Mouse (Mus musculus) limb, embryonic 14.5 days (tissue): ENCODE measurements around the gene 1700042G07Rik. TPM values are rescaled to one million over a fixed set of nuclear protein-coding genes. Genes with fewer than 3 reads are reported as not detected.
A peak's percentile ranks its signal among the peaks of the same experiment; 100 is the strongest.

Experiments
- ATAC-seq: fragments of 200-750 bp; cut with Nextera tagmentation; 2 replicates; pipeline ENCODE4 v1.8.0; 2017; ENCODE audit warnings: low read depth, moderate number of reproducible peaks, moderate TSS enrichment; ENCODE audit not compliant: low FRiP score
- DNase-seq: peaks from one replicate; pipeline ENCODE4 v3.0.0-alpha.2; 2015; ENCODE audit warnings: low spot score
- H3K27ac ChIP-seq: fragments of 300-500 bp; sonication (generic); replicated peaks from 2 replicates; pipeline ENCODE4 v1.5.1; 2014; ENCODE audit warnings: low read depth, mild to moderate bottlenecking, low read length, moderate library complexity, mixed read lengths
- H3K27me3 ChIP-seq: fragments of 300-500 bp; sonication (generic); 2 replicates; pipeline ENCODE4 v1.6.1; 2014; ENCODE audit warnings: low read length, mixed read lengths; ENCODE audit not compliant: control insufficient read depth, insufficient read depth
- H3K36me3 ChIP-seq: fragments of 300-500 bp; sonication (generic); 2 replicates; pipeline ENCODE4 v1.6.1; 2014; ENCODE audit warnings: mild to moderate bottlenecking, low read length, moderate library complexity, mixed read lengths; ENCODE audit not compliant: control insufficient read depth, insufficient read depth
- H3K4me1 ChIP-seq: fragments of 300-500 bp; sonication (generic); 2 replicates; pipeline ENCODE4 v1.6.1; 2014; ENCODE audit warnings: antibody characterized with exemption, low read length, mixed read lengths; ENCODE audit not compliant: control insufficient read depth, insufficient read depth
- H3K4me2 ChIP-seq: fragments of 300-500 bp; sonication (generic); replicated peaks from 2 replicates; pipeline ENCODE4 v1.6.1; 2014; ENCODE audit warnings: low read depth, mild to moderate bottlenecking, low read length, moderate library complexity; ENCODE audit not compliant: severe bottlenecking
- H3K4me3 ChIP-seq: fragments of 300-500 bp; sonication (generic); replicated peaks from 2 replicates; pipeline ENCODE4 v1.5.1; 2014; ENCODE audit warnings: low read length
- H3K9ac ChIP-seq: fragments of 300-500 bp; sonication (generic); 2 replicates; pipeline ENCODE4 v1.6.1; 2014; ENCODE audit warnings: mild to moderate bottlenecking, low read depth, low read length, moderate library complexity; ENCODE audit not compliant: severe bottlenecking
- H3K9me3 ChIP-seq: fragments of 300-500 bp; sonication (generic); 2 replicates; pipeline ENCODE4 v1.6.1; 2016; ENCODE audit warnings: low read length; ENCODE audit not compliant: control insufficient read depth
- POLR2A ChIP-seq: fragments of 200-500 bp; IDR thresholded peaks from 2 replicates; pipeline ENCODE4 v1.8.0; 2012; ENCODE audit warnings: inconsistent platforms, mild to moderate bottlenecking, moderate library complexity, borderline replicate concordance; ENCODE audit not compliant: insufficient read depth, insufficient read length; ENCODE audit errors: extremely low read depth
- WGBS: fragments of 180-500 bp; shearing (Covaris S2); extraction: QIAGEN DNeasy Blood & Tissue Kit; methylation state at CpG from one replicate; pipeline ENCODE4 v1.1.7; 2014; 5-methylcytosine and 5-hydroxymethylcytosine counted together
- polyA plus RNA-seq, 2 experiments: library from polyadenylated mRNA; depleted of rRNA in 1 of 2; stranded (reverse) in 1 of 2; unstranded in 1 of 2; fragments of >200 nt; fragmentation: Nextera tagmentation in 1 of 2; extraction: Ambion mirVana in 1 of 2; gene quantifications; 2 replicates each; pipeline versions ENCODE4 v1.2.1 to v1.2.3; 2012 to 2014

1700042G07Rik gene
- not detected in 2 replicates for polyA plus RNA-seq (2012; rRNA removed)
- not detected in 2 replicates for polyA plus RNA-seq (2014; fragmentation: Nextera tagmentation; extraction: Ambion mirVana)

DNA sequence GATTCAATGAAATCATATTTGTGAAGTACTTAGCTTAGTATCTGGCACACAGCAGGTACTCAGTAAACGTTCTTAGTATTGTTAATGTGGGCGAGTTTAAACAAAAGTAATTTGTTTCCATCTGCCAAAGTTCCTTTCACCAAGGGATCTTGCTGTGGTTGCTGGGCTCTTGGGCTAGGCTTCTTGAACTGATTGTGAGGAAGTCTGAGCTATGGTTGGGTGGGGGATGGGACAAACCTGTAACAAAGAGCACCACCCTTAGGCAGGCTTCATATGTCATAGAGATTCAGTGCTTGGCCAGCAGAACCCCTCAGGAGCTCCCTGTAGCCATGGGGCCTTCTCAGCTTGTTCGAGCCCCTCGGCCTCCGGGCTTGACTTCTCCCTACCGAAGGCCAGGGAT, at the start of gene 1700042G07Rik, which contains the start of gene Gm49337:
1700042G07Rik (plus strand) TSS at position 301 of the 400 bp plus-strand sequence.
Gm49337 (plus strand) TSS at position 313 of the 400 bp plus-strand sequence.
- 81% methylated on average over 6 of the region's 6 CpGs for WGBS
- H3K4me3 ChIP-seq = no peak within 1 kb of the TSS
- no peaks in the 10 kb centered on the region for H3K9me3 ChIP-seq
- no peaks in the 10 kb centered on the region for H3K36me3 ChIP-seq
- DNase-seq = no peak
- no peak within 1 kb of the TSS for H3K9ac ChIP-seq
- no peak for TF ChIP-seq POLR2A
- H3K27me3 ChIP-seq = no peaks in the 10 kb centered on the region
- ATAC-seq = no peak
- H3K4me2 ChIP-seq = no peak within 1 kb of the TSS
- no peak within 1 kb of the TSS for H3K27ac ChIP-seq
- peaks cover 23% of the 10 kb centered on the region for H3K4me1 ChIP-seq

DNA sequence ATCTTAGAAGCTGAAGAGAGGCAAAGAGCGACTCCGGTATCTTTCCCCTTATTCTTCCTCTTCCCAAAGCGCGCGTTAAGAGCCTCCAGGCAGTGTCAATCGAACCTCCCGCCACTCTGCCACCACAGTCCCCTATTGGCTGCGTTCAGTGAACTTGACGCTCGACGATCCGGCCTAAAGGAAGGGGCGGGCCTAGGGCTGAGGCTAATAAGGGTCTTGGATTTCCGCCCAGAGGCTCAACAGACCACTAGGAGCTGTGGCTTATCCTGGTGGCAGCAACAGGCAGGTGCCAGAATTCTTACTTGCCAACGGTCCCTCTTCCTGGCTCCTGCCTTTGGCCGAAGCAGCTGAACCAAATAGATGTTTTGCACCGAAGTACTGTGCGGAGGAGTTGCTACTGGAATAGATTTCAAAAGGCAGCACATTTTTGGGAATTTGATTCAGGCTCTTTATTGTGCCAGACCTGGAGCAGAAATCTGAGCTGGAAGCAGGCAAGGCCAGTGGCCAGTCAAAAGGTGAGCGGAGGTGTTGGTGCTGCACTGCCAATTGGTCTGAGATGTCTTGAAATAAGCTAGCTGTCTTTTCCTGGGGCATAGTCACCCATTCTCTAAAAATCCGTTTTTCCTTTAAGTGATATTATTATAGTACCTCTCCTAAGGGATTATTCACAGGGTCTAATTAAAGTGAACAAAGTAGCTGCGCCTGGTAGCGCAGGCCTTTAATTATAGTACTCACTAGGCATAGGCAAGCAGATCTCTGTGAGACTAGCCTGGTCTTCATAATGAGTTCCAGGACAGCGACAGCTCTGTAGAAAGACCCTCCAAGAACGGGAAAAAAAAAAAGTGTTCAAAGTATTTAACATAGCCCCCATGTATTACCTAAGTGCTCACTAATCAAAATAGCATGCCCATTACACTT, 49.3 kb upstream of the 1700042G07Rik start, which contains the start of the genes Rad54l and Pomgnt1:
Rad54l (minus strand) TSS at position 89 of the 918 bp plus-strand sequence.
Pomgnt1 (plus strand) TSS at position 239 of the 918 bp plus-strand sequence.
- H3K27ac ChIP-seq = 0 out of 2 replicates have a peak within 1 kb of the TSS, but pooled peaks have one; percentile 10
- peak; percentile 99 for ATAC-seq
- 2% methylated on average over 24 of the region's 24 CpGs for WGBS

DNA sequence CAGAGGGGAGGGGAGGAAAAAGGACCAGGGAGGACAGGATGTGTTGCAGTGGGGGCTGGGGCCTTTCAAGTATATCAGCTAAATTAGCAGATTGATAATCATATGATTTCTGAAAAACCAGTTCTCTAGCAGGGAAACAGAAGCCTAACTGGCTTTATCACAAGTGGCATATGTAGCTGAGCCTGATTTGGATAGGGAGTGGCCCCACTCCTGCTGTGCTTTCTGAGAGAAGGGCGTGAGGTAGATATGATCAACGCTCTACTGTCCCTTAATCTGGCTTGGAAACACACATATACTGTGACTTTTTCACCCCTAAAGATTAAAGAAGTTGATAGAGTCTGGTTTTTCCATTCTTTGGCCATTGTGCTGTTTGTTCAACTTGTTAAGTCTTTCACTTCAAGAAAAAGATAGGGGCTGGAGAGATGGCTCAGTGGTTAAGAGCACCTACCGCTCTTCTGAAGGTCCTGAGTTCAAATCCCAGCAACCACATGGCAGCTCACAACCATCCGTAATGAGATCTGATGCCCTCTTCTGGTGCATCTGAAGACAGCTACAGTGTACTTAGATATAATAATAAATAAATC, 47.3 kb upstream of the 1700042G07Rik start:
- Histone ChIP-seq H3K4me1 (peaks cover 5% of the 10 kb centered on the region), H3K27ac (no peak overlapping the region), H3K27me3 (no peaks in the 10 kb centered on the region), H3K9me3 (no peaks in the 10 kb centered on the region), H3K36me3 (no peaks in the 10 kb centered on the region), H3K4me3 (no peak overlapping the region), H3K4me2 (no peak overlapping the region), H3K9ac (no peak overlapping the region)
- 93% methylated on average over 4 of the region's 4 CpGs for WGBS
- ATAC-seq (no peak), DNase-seq (no peak)
- TF ChIP-seq POLR2A = no peak

More for the DNA sequence above, 49.3 kb upstream of the 1700042G07Rik start, which contains the start of the genes Rad54l and Pomgnt1:
- Histone ChIP-seq H3K4me3 (peak within 1 kb of the TSS; percentile 53), H3K4me2 (peak within 1 kb of the TSS; percentile 64), H3K27me3 (no peaks in the 10 kb centered on the region), H3K9me3 (no peaks in the 10 kb centered on the region), H3K36me3 (no peaks in the 10 kb centered on the region; the same call in 1 of the 2 replicates), H3K4me1 (peaks cover 5% of the 10 kb centered on the region), H3K9ac (peak within 1 kb of the TSS; percentile 60)
- peak; percentile 38; the same call in 1 of the 2 replicates for TF ChIP-seq POLR2A
- DNase-seq = peak; percentile 99

DNA sequence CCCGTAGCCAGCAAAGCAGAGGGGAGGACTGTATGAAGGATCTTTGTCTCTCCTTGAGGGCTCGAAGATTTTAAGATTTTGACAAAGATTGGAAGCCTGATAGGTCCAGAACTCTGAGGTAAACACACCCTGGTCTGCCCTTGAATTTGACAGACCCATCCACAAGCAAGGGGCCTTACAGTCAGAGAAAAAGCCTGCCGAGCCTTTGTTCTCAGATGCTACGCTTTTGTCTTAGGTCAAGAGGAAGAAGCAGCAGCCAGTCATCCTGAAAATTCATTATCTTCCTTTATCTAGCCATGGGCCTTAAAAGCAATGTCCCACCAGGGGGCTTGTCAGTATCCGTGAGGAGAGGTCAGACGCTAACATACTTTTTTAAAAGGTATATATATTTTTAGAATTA, 45.2 kb upstream of the 1700042G07Rik start:
- TF ChIP-seq POLR2A = no peak
- DNase-seq (no peak), ATAC-seq (no peak)
- H3K4me2 ChIP-seq = no peak overlapping the region
- peaks cover 2% of the 10 kb centered on the region for H3K4me1 ChIP-seq
- no peak overlapping the region for H3K9ac ChIP-seq
- no peaks in the 10 kb centered on the region for H3K36me3 ChIP-seq
- H3K27ac ChIP-seq = no peak overlapping the region
- H3K27me3 ChIP-seq = no peaks in the 10 kb centered on the region
- 85% methylated on average over 6 of the region's 6 CpGs for WGBS
- no peaks in the 10 kb centered on the region for H3K9me3 ChIP-seq
- no peak overlapping the region for H3K4me3 ChIP-seq

- TF ChIP-seq POLR2A = no peak
- Histone ChIP-seq H3K4me2 (no peak overlapping the region), H3K27me3 (no peaks in the 10 kb centered on the region), H3K4me1 (no peaks in the 10 kb centered on the region), H3K4me3 (no peak overlapping the region), H3K36me3 (peaks cover 4% of the 10 kb centered on the region; the same call in 1 of the 2 replicates), H3K27ac (no peak overlapping the region), H3K9me3 (no peaks in the 10 kb centered on the region), H3K9ac (no peak overlapping the region)
- DNase-seq (no peak), ATAC-seq (no peak)
- 75% methylated on average over 4 of the region's 4 CpGs for WGBS
Observed at GRCm38 (mm10) chr4:116133126-116133525, 40.0 kb upstream of the 1700042G07Rik start.
